Mouse (Mus musculus) kidney, adult 8-10 months (tissue): ENCODE measurements around the gene Rgs12.

ENCODE experiments used
- DNase-seq, 2 experiments: peaks; one replicate each; pipeline ENCODE4 v3.0.0; 2022

The Rgs12 gene

GRCm38 (mm10) chr5:34984933-34985332 lies 35.7 kb downstream of the Rgs12 start:
- DNase-seq, result no peak

GRCm38 (mm10) chr5:34985867-34986266 lies 36.6 kb downstream of the Rgs12 start:
- peak; percentile 68 to 86 for DNase-seq

GRCm38 (mm10) chr5:34987396-34987795 lies 38.2 kb downstream of the Rgs12 start:
- no peak for DNase-seq

GRCm38 (mm10) chr5:34988690-34989089 lies 39.4 kb downstream of the Rgs12 start:
- no peak for DNase-seq

GRCm38 (mm10) chr5:34989321-34989772 lies 40.1 kb downstream of the Rgs12 start:
- DNase-seq, result no peak

GRCm38 (mm10) chr5:34998754-34999153 lies 49.5 kb downstream of the Rgs12 start:
- DNase-seq, result no peak

- DNase-seq, result no peak
Observed at GRCm38 (mm10) chr5:34999281-34999680, 50.0 kb downstream of the Rgs12 start.

GRCm38 (mm10) chr5:35000323-35000722 lies 51.1 kb downstream of the Rgs12 start:
- no peak for DNase-seq

- DNase-seq, result no peak
Observed at GRCm38 (mm10) chr5:35001144-35001543, 51.9 kb downstream of the Rgs12 start.

GRCm38 (mm10) chr5:35003611-35004162 lies 54.4 kb downstream of the Rgs12 start:
- DNase-seq, result no peak

GRCm38 (mm10) chr5:35004769-35005168 lies 55.5 kb downstream of the Rgs12 start:
- DNase-seq, result no peak

- no peak for DNase-seq
Observed at GRCm38 (mm10) chr5:35005659-35006058, 56.4 kb downstream of the Rgs12 start.

- no peak for DNase-seq
Observed at GRCm38 (mm10) chr5:35006599-35006998, 57.4 kb downstream of the Rgs12 start.

GRCm38 (mm10) chr5:35009163-35009562 lies 59.9 kb downstream of the Rgs12 start:
- no peak for DNase-seq

- no peak for DNase-seq
Observed at GRCm38 (mm10) chr5:35010656-35011055, 61.4 kb downstream of the Rgs12 start.

- DNase-seq, result no peak
Observed at GRCm38 (mm10) chr5:35011156-35011923, 62.1 kb downstream of the Rgs12 start.

GRCm38 (mm10) chr5:35014036-35014435 lies 64.8 kb downstream of the Rgs12 start:
- no peak for DNase-seq

- DNase-seq, result no peak
Observed at GRCm38 (mm10) chr5:35019673-35020300, 70.5 kb downstream of the Rgs12 start.

GRCm38 (mm10) chr5:35020410-35021241 lies 71.4 kb downstream of the Rgs12 start:
- DNase-seq, result no peak

GRCm38 (mm10) chr5:35024975-35025374 lies 75.7 kb downstream of the Rgs12 start:
- peak; percentile 50 to 66 for DNase-seq

- no peak for DNase-seq
Observed at GRCm38 (mm10) chr5:35029303-35029702, 80.1 kb downstream of the Rgs12 start.

GRCm38 (mm10) chr5:35029755-35030154 lies 80.5 kb downstream of the Rgs12 start:
- DNase-seq, result no peak

GRCm38 (mm10) chr5:35033068-35033467 lies 83.8 kb downstream of the Rgs12 start:
- no peak for DNase-seq
